Mouse (Mus musculus) stomach, postnatal 0 days (tissue): ENCODE results near the gene Prkaa2. TPM values are rescaled to one million over a fixed set of nuclear protein-coding genes. Genes with fewer than 3 reads are reported as not detected.

Experiments used
- ATAC-seq: fragments of 200-750 bp; cut with Nextera tagmentation; 2 replicates; pipeline ENCODE4 v1.8.0; 2017; ENCODE audit not compliant: low FRiP score, low TSS enrichment
- DNase-seq: peaks from one replicate; pipeline ENCODE4 v3.0.0-alpha.2; 2016; ENCODE audit warnings: low spot score
- H3K27ac ChIP-seq: fragments of 300-500 bp; sonication (generic); replicated peaks from 2 replicates; pipeline ENCODE4 v1.5.1; 2014; ENCODE audit warnings: mild to moderate bottlenecking, control low read depth
- H3K27me3 ChIP-seq: fragments of 300-500 bp; sonication (generic); 2 replicates; pipeline ENCODE4 v1.6.1; 2014; ENCODE audit warnings: low read length; ENCODE audit not compliant: control insufficient read depth, insufficient read depth
- H3K36me3 ChIP-seq: fragments of 300-500 bp; sonication (generic); 2 replicates; pipeline ENCODE4 v1.6.1; 2014; ENCODE audit warnings: low read length, mixed read lengths; ENCODE audit not compliant: control insufficient read depth, insufficient read depth
- H3K4me1 ChIP-seq: fragments of 300-500 bp; sonication (generic); replicated peaks from 2 replicates; pipeline ENCODE4 v1.6.1; 2014; ENCODE audit warnings: antibody characterized with exemption; ENCODE audit not compliant: control insufficient read depth, insufficient read depth
- H3K4me2 ChIP-seq: fragments of 300-500 bp; sonication (generic); replicated peaks from 2 replicates; pipeline ENCODE4 v1.6.1; 2014; ENCODE audit warnings: low read depth, mild to moderate bottlenecking, control low read depth, moderate library complexity
- H3K4me3 ChIP-seq: fragments of 300-500 bp; sonication (generic); 2 replicates; pipeline ENCODE4 v1.5.1; 2014; ENCODE audit warnings: low read depth, low read length, control low read depth
- H3K9ac ChIP-seq: fragments of 300-500 bp; sonication (generic); 2 replicates; pipeline ENCODE4 v1.6.1; 2014; ENCODE audit warnings: mild to moderate bottlenecking, low read length, control low read depth, mixed read lengths
- H3K9me3 ChIP-seq: fragments of 300-500 bp; sonication (generic); 2 replicates; pipeline ENCODE4 v1.6.1; 2016; ENCODE audit warnings: low read length; ENCODE audit not compliant: control insufficient read depth
- CTCF ChIP-seq: IDR thresholded peaks from 2 replicates; pipeline ENCODE4 v1.5.1; 2016; ENCODE audit warnings: antibody characterized with exemption, low read depth, mild to moderate bottlenecking, moderate library complexity
- EP300 ChIP-seq: optimal IDR thresholded peaks from 2 replicates; pipeline ENCODE3; 2016; ENCODE audit warnings: antibody characterized with exemption
- WGBS: fragments of 180-500 bp; shearing (Covaris S2); extraction: QIAGEN DNeasy Blood & Tissue Kit; methylation state at CpG from one replicate; pipeline ENCODE4 v1.1.7; 2014; 5-methylcytosine and 5-hydroxymethylcytosine counted together
- polyA plus RNA-seq: library from polyadenylated mRNA; unstranded; fragments of >200 nt; fragmentation: Nextera tagmentation; extraction: Ambion mirVana; gene quantifications from 2 replicates; pipeline ENCODE4 v1.2.1, GENCODE M21; 2015

Gene Prkaa2
- polyA plus RNA-seq, 1 experiment from 2014 or later, result 4.5 TPM

DNA sequence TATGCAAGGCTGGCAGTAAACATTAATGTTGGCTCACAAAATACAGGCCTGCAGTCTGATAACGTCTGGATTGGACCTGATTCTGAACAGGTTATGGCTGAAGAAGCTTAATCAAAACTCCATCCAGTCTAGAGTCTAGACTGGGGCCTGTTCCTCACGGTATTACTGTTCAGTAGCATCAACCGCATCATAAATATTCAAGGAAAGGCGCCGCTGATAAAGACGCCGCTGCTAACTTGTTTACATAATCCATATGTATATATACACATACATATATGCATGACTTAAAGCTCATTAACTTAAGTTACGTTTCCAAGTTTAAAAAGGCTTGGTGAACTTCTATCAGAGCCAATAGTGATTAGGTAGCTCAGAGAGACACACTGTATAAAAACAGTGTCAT, 78.6 kb downstream of the Prkaa2 start:
- DNase-seq (no peak), ATAC-seq (no peak)
- H3K36me3 ChIP-seq, result no peaks in the 10 kb centered on the region
- no peak overlapping the region for H3K4me2 ChIP-seq
- no peaks in the 10 kb centered on the region for H3K9me3 ChIP-seq
- H3K27me3 ChIP-seq, result no peaks in the 10 kb centered on the region
- H3K4me1 ChIP-seq, result no peaks in the 10 kb centered on the region
- TF ChIP-seq CTCF, result no peak
- no peak for TF ChIP-seq EP300
- H3K4me3 ChIP-seq, result no peak overlapping the region
- H3K27ac ChIP-seq, result no peak overlapping the region
- no peak overlapping the region for H3K9ac ChIP-seq
- 55% methylated on average over 8 of the region's 8 CpGs for WGBS

DNA sequence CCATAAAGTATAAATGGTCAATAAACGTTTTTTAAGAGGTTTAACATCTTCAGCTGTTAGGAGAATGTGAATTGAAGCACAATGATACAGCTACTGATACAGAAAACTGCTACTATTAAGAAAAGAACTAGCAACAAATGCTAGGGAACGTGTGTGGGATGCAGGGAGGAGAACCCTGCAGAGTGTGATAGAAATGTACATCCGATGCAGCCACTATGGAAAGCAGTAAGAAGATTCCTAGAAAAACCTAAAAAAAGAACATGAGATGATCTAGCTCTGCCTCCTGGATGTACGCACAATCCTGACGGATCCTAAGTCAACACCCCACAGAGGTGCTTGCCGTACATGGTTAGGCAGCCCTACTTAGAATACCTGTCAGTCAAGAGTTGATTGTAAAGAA, 82.4 kb downstream of the Prkaa2 start:
- no peaks in the 10 kb centered on the region for H3K4me1 ChIP-seq
- H3K27ac ChIP-seq, result no peak overlapping the region
- H3K4me3 ChIP-seq, result no peak overlapping the region
- no peaks in the 10 kb centered on the region for H3K9me3 ChIP-seq
- ATAC-seq (no peak), DNase-seq (no peak)
- no peaks in the 10 kb centered on the region for H3K27me3 ChIP-seq
- no peaks in the 10 kb centered on the region for H3K36me3 ChIP-seq
- WGBS, result 72% methylated on average over 6 of the region's 6 CpGs
- no peak overlapping the region for H3K4me2 ChIP-seq
- TF ChIP-seq CTCF, result no peak
- no peak for TF ChIP-seq EP300
- H3K9ac ChIP-seq, result no peak overlapping the region

DNA sequence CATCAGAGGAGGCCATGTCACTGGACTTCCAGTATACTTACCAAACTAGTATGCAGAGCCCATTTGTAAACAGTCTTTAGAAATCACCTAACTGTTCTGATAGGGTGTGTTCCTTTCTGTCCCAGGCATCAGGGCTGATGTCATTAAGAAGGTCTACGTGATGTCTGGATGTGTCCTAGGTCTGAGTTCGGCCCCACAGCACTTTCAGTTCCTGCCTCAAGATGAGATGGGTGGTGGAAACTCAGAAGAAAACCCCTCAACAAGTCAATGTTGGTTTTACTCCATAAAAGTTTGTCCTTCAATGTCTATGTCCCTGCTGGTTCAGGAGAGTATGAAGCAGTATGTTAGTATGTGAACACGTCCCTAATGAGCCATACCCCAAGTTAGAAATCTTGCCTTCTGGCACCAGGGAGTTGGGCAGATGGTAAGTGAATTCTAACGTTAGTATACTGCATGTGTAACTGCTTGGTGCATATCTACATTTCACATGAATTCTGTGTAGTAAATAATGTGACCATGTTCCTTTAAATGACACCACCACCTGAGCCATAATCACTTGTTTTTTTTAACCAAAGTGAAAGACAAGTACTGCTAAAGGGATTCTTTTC, 93.6 kb downstream of the Prkaa2 start:
- TF ChIP-seq CTCF (no peak), EP300 (no peak)
- no peaks in the 10 kb centered on the region for H3K9me3 ChIP-seq
- 81% methylated on average over 4 of the region's 4 CpGs for WGBS

DNA sequence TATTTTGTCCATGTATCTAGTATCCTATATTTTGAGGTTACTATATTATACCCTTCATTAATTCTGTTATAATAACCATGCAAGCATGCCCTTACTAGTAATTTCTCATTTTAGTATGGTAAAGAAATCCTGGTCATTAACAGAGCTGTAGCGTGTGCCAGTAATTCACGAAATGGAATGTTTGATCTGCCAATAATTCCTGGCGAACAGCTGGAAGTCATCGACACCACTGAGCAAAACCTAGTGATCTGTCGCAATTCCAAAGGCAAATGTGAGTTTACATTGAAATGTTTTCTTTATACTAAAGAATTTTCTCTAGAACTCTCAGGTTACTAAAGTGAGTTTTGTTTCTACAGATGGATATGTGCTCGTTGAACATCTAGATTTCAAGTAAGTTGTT, 94.2 kb downstream of the Prkaa2 start:
- H3K27ac ChIP-seq, result no peak overlapping the region
- H3K4me2 ChIP-seq, result no peak overlapping the region
- no peak overlapping the region for H3K9ac ChIP-seq
- H3K36me3 ChIP-seq, result no peaks in the 10 kb centered on the region
- DNase-seq (no peak), ATAC-seq (no peak)
- no peaks in the 10 kb centered on the region for H3K27me3 ChIP-seq
- H3K9me3 ChIP-seq, result no peaks in the 10 kb centered on the region
- TF ChIP-seq CTCF (no peak), EP300 (no peak)
- 57% methylated on average over 6 of the region's 6 CpGs for WGBS
- no peak overlapping the region for H3K4me3 ChIP-seq
- H3K4me1 ChIP-seq, result no peaks in the 10 kb centered on the region

More for the DNA sequence above, 93.6 kb downstream of the Prkaa2 start:
- Histone ChIP-seq H3K4me2 (no peak overlapping the region), H3K4me3 (no peak overlapping the region), H3K4me1 (no peaks in the 10 kb centered on the region), H3K27me3 (no peaks in the 10 kb centered on the region), H3K27ac (no peak overlapping the region), H3K36me3 (no peaks in the 10 kb centered on the region), H3K9ac (no peak overlapping the region)
- ATAC-seq (no peak), DNase-seq (no peak)

DNA sequence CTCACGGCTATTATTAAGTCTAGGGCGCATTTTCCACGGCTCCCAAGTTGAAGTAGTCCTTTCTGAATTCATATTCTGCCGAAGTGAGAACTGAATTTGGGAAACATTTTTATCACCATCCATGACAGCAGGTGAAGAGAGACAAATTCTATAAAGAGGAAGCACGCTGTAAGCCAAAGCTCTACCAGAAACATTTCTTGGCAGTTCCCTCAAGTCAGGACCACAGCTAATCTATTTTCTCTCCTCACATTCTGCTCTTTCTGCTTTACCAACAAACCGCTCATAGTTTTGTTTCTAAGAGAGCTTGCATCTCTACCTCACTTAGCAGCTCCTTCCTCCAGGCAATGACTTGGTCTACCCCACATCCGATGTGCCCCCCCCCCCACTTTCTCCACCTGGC, 96.0 kb downstream of the Prkaa2 start:
- H3K9me3 ChIP-seq, result no peaks in the 10 kb centered on the region
- H3K4me2 ChIP-seq, result no peak overlapping the region
- H3K4me3 ChIP-seq, result no peak overlapping the region
- no peak for DNase-seq
- no peaks in the 10 kb centered on the region for H3K36me3 ChIP-seq
- H3K4me1 ChIP-seq, result no peaks in the 10 kb centered on the region
- no peak for ATAC-seq
- H3K9ac ChIP-seq, result no peak overlapping the region
- 87% methylated on average over 7 of the region's 7 CpGs for WGBS
- TF ChIP-seq EP300 (no peak), CTCF (no peak)
- H3K27ac ChIP-seq, result no peak overlapping the region
- H3K27me3 ChIP-seq, result no peaks in the 10 kb centered on the region

DNA sequence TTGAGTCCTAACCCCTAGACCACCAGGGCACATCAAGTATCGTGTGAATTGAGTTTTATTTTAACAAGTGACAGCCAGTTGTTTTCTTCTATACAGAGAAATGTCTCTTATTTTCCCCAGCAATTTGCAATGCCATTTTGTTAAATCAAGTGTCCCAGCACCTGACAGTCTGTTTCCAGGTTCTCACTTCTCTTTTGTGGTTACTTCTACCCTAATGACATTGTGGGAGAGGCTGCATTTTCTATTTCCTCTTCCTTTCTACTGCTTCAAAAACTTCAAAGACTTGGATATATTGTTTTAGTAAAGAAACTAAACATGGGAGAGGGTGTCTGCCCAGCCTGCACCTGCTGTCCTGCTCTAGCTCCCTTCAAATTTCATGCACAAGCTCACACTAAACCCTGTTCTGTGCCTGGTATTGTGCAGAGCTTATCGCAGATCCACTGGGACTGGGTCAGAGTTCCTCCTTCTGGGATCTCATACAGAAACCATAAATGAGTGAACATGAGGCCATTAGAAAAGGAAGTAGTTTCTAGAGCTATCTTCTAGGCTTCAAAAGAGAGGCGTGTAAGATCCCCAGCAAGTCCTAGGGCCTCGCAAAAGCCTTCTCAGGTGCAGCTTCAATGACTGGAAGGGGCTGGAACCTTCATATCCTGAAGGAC, 102.2 kb downstream of the Prkaa2 start:
- ATAC-seq, result no peak
- no peak overlapping the region for H3K4me3 ChIP-seq
- H3K9me3 ChIP-seq, result no peaks in the 10 kb centered on the region
- TF ChIP-seq CTCF, result no peak
- TF ChIP-seq EP300, result no peak
- H3K27me3 ChIP-seq, result no peaks in the 10 kb centered on the region
- no peak overlapping the region for H3K4me2 ChIP-seq
- no peak for DNase-seq
- H3K36me3 ChIP-seq, result no peaks in the 10 kb centered on the region
- WGBS, result 89% methylated on average over 4 of the region's 4 CpGs
- H3K4me1 ChIP-seq, result no peaks in the 10 kb centered on the region
- no peak overlapping the region for H3K27ac ChIP-seq
- H3K9ac ChIP-seq, result no peak overlapping the region
